Mouse (Mus musculus) thymus, postnatal 0 days (tissue): ENCODE measurements around the gene Zfp512b. TPM values are rescaled to one million over a fixed set of nuclear protein-coding genes. Genes with fewer than 3 reads are reported as not detected.

Experiments used
- DNase-seq: peaks from one replicate; pipeline ENCODE4 v3.0.0-alpha.2; 2015; ENCODE audit warnings: low spot score
- polyA plus RNA-seq: library from polyadenylated mRNA; unstranded; fragments of >200 nt; fragmentation: Nextera tagmentation; extraction: Ambion mirVana; gene quantifications from 2 replicates; pipeline ENCODE4 v1.2.1, GENCODE M21; 2015

The Zfp512b gene
- polyA plus RNA-seq, 1 experiment from 2014 or later = 35.0 TPM

GRCm38 (mm10) chr2:181573961-181574360, 18.6 kb downstream of the Zfp512b start:
- DNase-seq = no peak

- no peak for DNase-seq
These were observed 19.4 kb downstream of the Zfp512b start for GRCm38 (mm10) chr2:181572921-181573920.

- DNase-seq = no peak
These were observed 20.5 kb downstream of the Zfp512b start for GRCm38 (mm10) chr2:181571941-181572670.

- no peak for DNase-seq
These were observed 21.5 kb downstream of the Zfp512b start for GRCm38 (mm10) chr2:181570921-181571595.

DNA sequence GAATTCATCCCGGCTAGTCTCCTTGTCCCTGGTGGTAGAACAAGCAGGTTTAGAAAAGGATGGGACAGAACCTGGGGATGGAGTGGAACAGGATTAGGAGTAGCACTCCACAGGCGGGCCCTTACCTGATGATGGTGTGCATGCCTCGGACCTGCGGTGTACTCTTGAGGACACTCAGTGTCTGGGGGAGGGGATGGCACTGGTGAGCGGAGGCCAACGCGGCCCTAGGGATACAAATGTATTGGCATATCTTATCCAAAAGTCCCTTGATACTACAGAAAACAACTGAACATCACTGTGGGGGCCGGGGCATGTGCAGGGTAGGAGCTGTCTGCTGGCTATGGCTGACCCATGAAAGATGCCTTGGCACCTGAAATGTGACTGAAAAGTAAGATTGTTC, 22.2 kb downstream of the Zfp512b start:
- no peak for DNase-seq

DNA sequence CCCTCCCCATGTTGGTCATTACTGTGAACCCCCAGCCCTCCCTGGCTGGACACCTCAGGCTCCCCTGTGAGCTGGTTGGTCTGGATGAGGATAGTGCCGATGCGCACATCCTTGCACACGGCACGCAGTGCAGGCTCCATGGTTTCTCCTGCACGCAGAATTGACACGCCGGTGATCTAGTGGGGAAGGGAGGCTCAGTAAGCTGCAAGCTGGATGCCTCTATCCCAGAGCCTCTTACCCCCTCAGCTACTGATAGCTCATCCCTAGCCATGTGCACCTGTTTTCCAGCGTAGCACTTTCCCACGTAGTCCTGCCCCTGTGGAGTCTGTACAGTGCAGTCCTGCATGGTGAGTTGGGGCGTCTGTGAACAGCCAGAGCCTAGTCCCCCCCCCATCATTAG, 22.7 kb downstream of the Zfp512b start:
- no peak for DNase-seq

GRCm38 (mm10) chr2:181568272-181569008, 24.2 kb downstream of the Zfp512b start:
- DNase-seq = peak; percentile 50

DNA sequence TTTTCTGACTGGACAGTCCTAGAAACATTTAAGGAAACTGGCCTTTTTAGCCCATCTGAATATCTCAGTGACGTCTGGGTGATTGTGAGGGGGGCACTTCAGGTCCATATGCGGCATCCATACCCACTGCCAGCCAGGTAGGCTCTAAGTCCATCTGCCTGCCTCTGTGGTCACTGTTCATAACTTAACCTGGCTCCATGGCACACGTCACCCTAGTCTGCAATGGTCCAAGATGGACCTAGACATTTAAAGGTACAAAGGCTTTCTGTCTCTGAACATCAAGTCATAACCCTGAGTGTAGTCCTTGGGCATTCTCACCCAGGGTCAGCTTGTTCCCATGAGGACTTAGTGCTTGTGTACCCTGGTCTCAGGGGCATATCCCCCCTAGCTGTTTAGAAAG, 25.3 kb downstream of the Zfp512b start:
- no peak for DNase-seq

DNA sequence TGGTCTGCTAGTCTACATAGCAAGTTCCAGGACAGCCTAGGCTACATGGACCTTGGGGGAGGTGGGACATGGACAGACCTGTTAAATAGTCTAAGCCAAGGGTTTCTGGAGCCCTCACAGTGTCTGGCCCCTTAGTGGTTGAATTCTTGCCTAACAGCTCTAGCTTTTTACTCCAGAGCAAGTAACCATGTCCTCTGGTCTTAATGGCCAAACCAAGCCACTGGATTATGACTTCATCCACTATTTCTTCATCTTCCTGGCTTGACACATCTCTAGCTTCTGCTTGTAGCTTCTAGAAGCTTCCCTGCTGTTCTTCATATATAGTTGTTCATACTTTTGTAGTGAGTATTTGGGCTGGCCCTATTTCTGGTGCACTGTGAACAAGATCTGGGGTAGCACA, 38.8 kb downstream of the Zfp512b start:
- no peak for DNase-seq

DNA sequence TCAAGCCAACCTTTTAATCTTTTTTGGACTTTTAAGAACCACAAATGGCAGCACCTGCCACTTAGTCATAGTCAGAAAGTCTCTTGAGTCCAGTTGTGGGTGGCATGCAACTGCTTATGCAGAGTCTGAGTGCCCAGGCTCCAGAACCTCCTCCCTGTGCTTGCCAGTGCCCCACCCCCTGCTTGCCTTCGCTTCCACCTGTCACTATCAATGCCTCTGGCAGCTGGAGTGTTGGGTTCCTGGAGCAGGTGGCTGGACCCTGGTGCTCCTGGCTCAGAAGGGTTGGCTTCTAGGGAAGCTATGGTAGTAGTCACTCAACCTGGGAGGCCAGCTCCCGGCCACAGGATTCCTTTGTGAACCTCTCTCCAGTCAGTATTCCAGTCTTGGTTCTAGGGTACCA, 42.4 kb downstream of the Zfp512b start:
- DNase-seq = no peak

DNA sequence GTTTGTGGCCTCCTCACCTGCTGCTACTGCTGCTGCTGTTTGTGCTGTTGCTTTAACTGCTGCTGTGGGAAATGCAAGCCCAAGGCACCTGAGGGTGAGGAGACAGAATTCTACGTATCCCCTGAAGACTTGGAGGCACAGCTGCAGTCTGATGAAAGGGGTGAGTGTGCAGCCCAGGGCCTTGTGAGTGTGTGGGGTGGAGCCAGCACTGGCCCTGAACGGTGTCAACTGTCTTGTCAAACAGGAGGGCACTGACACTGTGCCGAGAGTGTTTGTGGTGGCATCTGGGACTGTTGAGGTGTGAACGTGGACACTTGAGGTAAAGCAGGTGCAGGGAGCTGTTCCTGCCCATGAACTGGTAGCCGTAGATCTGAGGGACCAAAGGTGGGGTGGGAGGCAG, 43.9 kb downstream of the Zfp512b start:
- peak; percentile 23 for DNase-seq

- DNase-seq = no peak
These were observed 44.4 kb downstream of the Zfp512b start for GRCm38 (mm10) chr2:181548227-181548626.

GRCm38 (mm10) chr2:181546142-181546541, 46.5 kb downstream of the Zfp512b start:
- DNase-seq = no peak

DNA sequence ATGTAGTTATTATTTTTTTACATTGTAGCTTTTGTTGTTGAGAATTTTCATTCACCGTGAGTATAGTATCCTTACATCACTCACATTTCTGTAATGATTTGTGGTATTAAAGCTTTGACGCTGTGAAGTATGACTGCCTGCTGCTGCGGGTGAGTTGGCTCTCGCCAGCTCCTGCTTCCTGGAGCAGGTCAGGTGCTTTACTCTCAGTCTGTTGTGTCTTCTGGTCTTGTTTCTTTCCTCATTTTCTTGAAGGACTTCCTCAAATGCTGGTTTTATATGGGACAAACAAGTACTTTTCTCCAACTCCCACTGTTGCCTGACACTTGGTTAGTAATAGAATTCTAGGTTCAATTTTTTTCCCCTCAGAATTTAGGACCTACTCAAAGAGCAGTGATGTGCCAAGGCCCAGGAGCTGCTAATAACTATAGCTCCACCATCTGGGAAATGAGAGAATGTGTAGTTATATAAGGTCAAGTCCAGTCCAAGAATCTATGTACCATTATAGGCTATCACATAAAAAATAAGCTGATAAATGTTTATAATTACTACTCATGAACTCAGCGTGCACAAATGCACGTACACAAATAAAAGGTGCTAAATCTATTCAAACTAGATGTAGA, 50.7 kb downstream of the Zfp512b start:
- no peak for DNase-seq

- DNase-seq = peak; percentile 4
These were observed 55.1 kb downstream of the Zfp512b start for GRCm38 (mm10) chr2:181537444-181538047.

DNA sequence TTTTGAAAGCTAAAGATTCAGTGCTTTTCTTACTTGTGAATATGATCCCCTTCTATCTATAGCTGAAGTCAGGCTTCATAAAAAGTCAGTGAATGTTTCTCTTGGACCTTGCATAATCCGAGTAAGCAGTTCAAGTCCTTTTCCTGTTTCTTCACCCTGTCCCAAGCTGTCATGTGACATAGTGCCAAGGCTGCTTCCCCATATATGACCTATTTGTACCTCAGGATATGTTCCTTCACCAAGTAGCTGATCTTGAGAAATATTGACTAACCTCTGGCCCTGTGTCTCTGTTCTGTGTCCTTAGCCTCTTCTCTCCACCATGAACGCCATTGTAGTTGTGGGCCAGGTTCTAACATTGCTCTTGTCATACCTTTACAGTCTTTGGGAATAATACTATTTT, 56.2 kb downstream of the Zfp512b start:
- no peak for DNase-seq

GRCm38 (mm10) chr2:181532589-181532988, 60.0 kb downstream of the Zfp512b start:
- no peak for DNase-seq
